Mouse (Mus musculus) urinary bladder, postnatal 14 days (tissue): ENCODE measurements around the gene Trmt10b.

ENCODE experiments used
- DNase-seq: peaks from one replicate; pipeline ENCODE4 v3.0.0; 2021; ENCODE audit warnings: low spot score

Gene Trmt10b

GRCm38 (mm10) chr4:45296662-45297564 is at the start of gene Trmt10b:
TSS of gene Trmt10b (plus strand) at chr4:45297127.
- DNase-seq = peak; percentile 74

GRCm38 (mm10) chr4:45251265-45251664 is 45.7 kb upstream of the Trmt10b start:
- DNase-seq = no peak

- no peak for DNase-seq
Measured at GRCm38 (mm10) chr4:45252861-45253262, 44.1 kb upstream of the Trmt10b start.

- no peak for DNase-seq
Measured at GRCm38 (mm10) chr4:45253839-45254601, 42.9 kb upstream of the Trmt10b start.

GRCm38 (mm10) chr4:45259232-45259832 is 37.6 kb upstream of the Trmt10b start:
- DNase-seq = no peak

- DNase-seq = no peak
Measured at GRCm38 (mm10) chr4:45261551-45261950, 35.4 kb upstream of the Trmt10b start.

- no peak for DNase-seq
Measured at GRCm38 (mm10) chr4:45267883-45268282, 29.0 kb upstream of the Trmt10b start.

- no peak for DNase-seq
Measured at GRCm38 (mm10) chr4:45271041-45271452, 25.9 kb upstream of the Trmt10b start.

GRCm38 (mm10) chr4:45275770-45276169 is 21.2 kb upstream of the Trmt10b start:
- DNase-seq = no peak

GRCm38 (mm10) chr4:45279292-45279691 is 17.6 kb upstream of the Trmt10b start:
- no peak for DNase-seq

- peak; percentile 72 for DNase-seq
Measured at GRCm38 (mm10) chr4:45279981-45280548, 16.9 kb upstream of the Trmt10b start.

- DNase-seq = no peak
Measured at GRCm38 (mm10) chr4:45286318-45286717, 10.6 kb upstream of the Trmt10b start.

- DNase-seq = no peak
Measured at GRCm38 (mm10) chr4:45287906-45288305, 9.0 kb upstream of the Trmt10b start.

GRCm38 (mm10) chr4:45305536-45305935 is 8.6 kb downstream of the Trmt10b start:
- no peak for DNase-seq

- DNase-seq = no peak
Measured at GRCm38 (mm10) chr4:45308046-45308445, 11.1 kb downstream of the Trmt10b start.

- DNase-seq = no peak
Measured at GRCm38 (mm10) chr4:45308606-45309005, 11.7 kb downstream of the Trmt10b start.

- no peak for DNase-seq
Measured at GRCm38 (mm10) chr4:45311056-45311455, 14.1 kb downstream of the Trmt10b start.

GRCm38 (mm10) chr4:45320159-45320816 is 23.4 kb downstream of the Trmt10b start:
- DNase-seq = peak; percentile 82

- no peak for DNase-seq
Measured at GRCm38 (mm10) chr4:45331139-45331538, 34.2 kb downstream of the Trmt10b start.

- no peak for DNase-seq
Measured at GRCm38 (mm10) chr4:45332466-45332865, 35.5 kb downstream of the Trmt10b start.

GRCm38 (mm10) chr4:45341226-45341625 is 44.3 kb downstream of the Trmt10b start:
- no peak for DNase-seq
